Mouse (Mus musculus) CH12.LX (cell line): ENCODE data around the gene C1qtnf9. TPM values are rescaled to one million over a fixed set of nuclear protein-coding genes. Genes with fewer than 3 reads are reported as not detected.
A peak's percentile ranks its signal among the peaks of the same experiment; 100 is the strongest.

Experiments used
- DNase-seq: peaks from one replicate; pipeline ENCODE4 v3.0.0-alpha.2; 2013; ENCODE audit errors: extremely low read depth
- H3K27ac ChIP-seq: 2 replicates; pipeline ENCODE4 v1.5.1; 2012; ENCODE audit warnings: low read depth, mild to moderate bottlenecking, control low read depth, moderate library complexity; ENCODE audit not compliant: insufficient read depth
- H3K27me3 ChIP-seq: replicated peaks from 2 replicates; pipeline ENCODE3; 2012; ENCODE audit warnings: inconsistent platforms
- H3K36me3 ChIP-seq, 2 experiments: replicated peaks in 1 of 2; 2 replicates each; pipeline versions ENCODE3 to v1.6.1; 2012; ENCODE audit warnings: inconsistent platforms in 1 of 2, low read length in 1 of 2, mild to moderate bottlenecking in 1 of 2, mixed read lengths in 1 of 2, moderate library complexity in 1 of 2; ENCODE audit not compliant: control insufficient read depth in 1 of 2, insufficient read depth in 1 of 2
- H3K4me1 ChIP-seq, 2 experiments: 2 replicates each; pipeline ENCODE4 v1.6.1; 2012; ENCODE audit warnings: inconsistent platforms in 1 of 2, moderate library complexity in 1 of 2; ENCODE audit not compliant: insufficient read depth in 2 of 2, control insufficient read depth in 1 of 2
- H3K4me2 ChIP-seq: 2 replicates; pipeline ENCODE4 v1.6.1; 2012; ENCODE audit warnings: low read depth, mild to moderate bottlenecking, control low read depth; ENCODE audit not compliant: poor library complexity, insufficient read depth, severe bottlenecking
- H3K4me3 ChIP-seq, 3 experiments: fragments of 150-350 bp in 1 of 3; sonication (generic) in 1 of 3; replicated peaks in 1 of 3; 2 replicates each; pipeline versions ENCODE3 to v1.5.1; 2011 to 2012; ENCODE audit warnings: low read depth in 2 of 3, low read length in 2 of 3, mild to moderate bottlenecking in 2 of 3, moderate library complexity in 2 of 3, control low read depth in 1 of 3, improper control_type of control experiment in 1 of 3, inconsistent platforms in 1 of 3, mixed read lengths in 1 of 3; ENCODE audit not compliant: poor library complexity in 1 of 3
- H3K79me2 ChIP-seq: replicated peaks from 2 replicates; pipeline ENCODE4 v1.6.1; 2012; ENCODE audit warnings: mild to moderate bottlenecking, moderate library complexity; ENCODE audit not compliant: control insufficient read depth, poor library complexity, insufficient read depth, severe bottlenecking; ENCODE audit errors: extremely low read depth
- H3K9ac ChIP-seq: 2 replicates; pipeline ENCODE4 v1.6.1; 2012; ENCODE audit warnings: low read depth, mild to moderate bottlenecking, control low read depth, moderate library complexity; ENCODE audit not compliant: insufficient read depth
- H3K9me3 ChIP-seq: replicated peaks from 2 replicates; pipeline ENCODE3; 2012; ENCODE audit warnings: low read length, inconsistent platforms, mixed read lengths
- BHLHE40 ChIP-seq: IDR thresholded peaks from 2 replicates; pipeline ENCODE4 v1.6.1; 2011; ENCODE audit warnings: mild to moderate bottlenecking, low read depth, low read length, improper control_type of control experiment
- CHD1 ChIP-seq: IDR thresholded peaks from 2 replicates; pipeline ENCODE4 v1.6.1; 2012; ENCODE audit warnings: low read depth, low read length, improper control_type of control experiment, inconsistent platforms
- CHD2 ChIP-seq: IDR thresholded peaks from 2 replicates; pipeline ENCODE4 v1.6.1; 2011; ENCODE audit warnings: low read length, improper control_type of control experiment
- CTCF ChIP-seq, 2 experiments: IDR thresholded peaks in 1 of 2; conservative IDR thresholded peaks in 1 of 2; 2 replicates each; pipeline ENCODE4 v1.5.1; 2011 to 2012; ENCODE audit warnings: low read depth in 2 of 2, low read length in 2 of 2, improper control_type of control experiment in 1 of 2, inconsistent platforms in 1 of 2, mild to moderate bottlenecking in 1 of 2, moderate library complexity in 1 of 2
- E2F4 ChIP-seq: IDR thresholded peaks from 2 replicates; pipeline ENCODE4 v1.6.1; 2011; ENCODE audit warnings: low read depth, low read length, improper control_type of control experiment; ENCODE audit not compliant: insufficient replicate concordance
- ELF1 ChIP-seq: IDR thresholded peaks from 2 replicates; pipeline ENCODE4 v1.6.1; 2014; ENCODE audit warnings: low read depth, mild to moderate bottlenecking, inconsistent platforms, low read length, improper control_type of control experiment
- EP300 ChIP-seq: IDR thresholded peaks from 2 replicates; pipeline ENCODE4 v1.6.1; 2011; ENCODE audit warnings: low read length, improper control_type of control experiment
- ETS1 ChIP-seq: conservative IDR thresholded peaks from 2 replicates; pipeline ENCODE4 v1.6.1; 2012; ENCODE audit warnings: low read depth, mild to moderate bottlenecking, inconsistent platforms, low read length, improper control_type of control experiment, moderate library complexity
- IRF4 ChIP-seq: IDR thresholded peaks from 2 replicates; pipeline ENCODE4 v1.6.1; 2014; ENCODE audit warnings: low read depth, mild to moderate bottlenecking, inconsistent platforms, low read length, improper control_type of control experiment
- MAFK ChIP-seq: IDR thresholded peaks from 2 replicates; pipeline ENCODE4 v1.6.1; 2011; ENCODE audit warnings: low read length, improper control_type of control experiment; ENCODE audit not compliant: insufficient replicate concordance
- MAX ChIP-seq: IDR thresholded peaks from 2 replicates; pipeline ENCODE4 v1.6.1; 2011; ENCODE audit warnings: low read length, improper control_type of control experiment
- MAZ ChIP-seq: IDR thresholded peaks from 2 replicates; pipeline ENCODE4 v1.6.1; 2012; ENCODE audit warnings: low read depth, mild to moderate bottlenecking, inconsistent platforms, low read length, improper control_type of control experiment, moderate library complexity
- MEF2A ChIP-seq: IDR thresholded peaks from 2 replicates; pipeline ENCODE4 v1.6.1; 2014; ENCODE audit warnings: low read depth, mild to moderate bottlenecking, inconsistent platforms, low read length, improper control_type of control experiment, borderline replicate concordance
- MXI1 ChIP-seq: IDR thresholded peaks from 2 replicates; pipeline ENCODE4 v1.6.1; 2011; ENCODE audit warnings: mild to moderate bottlenecking, low read depth, low read length, improper control_type of control experiment
- MYC ChIP-seq: IDR thresholded peaks from 2 replicates; pipeline ENCODE4 v1.6.1; 2011; ENCODE audit warnings: low read depth, mild to moderate bottlenecking, improper control_type of control experiment, low read length
- NRF1 ChIP-seq: IDR thresholded peaks from 2 replicates; pipeline ENCODE4 v1.6.1; 2014; ENCODE audit warnings: low read depth, mild to moderate bottlenecking, inconsistent platforms, low read length, improper control_type of control experiment, moderate library complexity
- PAX5 ChIP-seq: IDR thresholded peaks from 2 replicates; pipeline ENCODE4 v1.6.1; 2012; ENCODE audit warnings: low read length, inconsistent platforms, mixed read lengths
- POLR2A ChIP-seq: IDR thresholded peaks from 2 replicates; pipeline ENCODE4 v1.6.1; 2011; ENCODE audit warnings: low read depth, mild to moderate bottlenecking, improper control_type of control experiment, low read length
- RAD21 ChIP-seq: IDR thresholded peaks from 2 replicates; pipeline ENCODE4 v1.6.1; 2011; ENCODE audit warnings: low read depth, mild to moderate bottlenecking, low read length, improper control_type of control experiment, moderate library complexity
- RCOR1 ChIP-seq: conservative IDR thresholded peaks from 2 replicates; pipeline ENCODE4 v1.6.1; 2012; ENCODE audit warnings: low read depth, mild to moderate bottlenecking, inconsistent platforms, low read length, improper control_type of control experiment
- SIN3A ChIP-seq: IDR thresholded peaks from 2 replicates; pipeline ENCODE4 v1.6.1; 2012; ENCODE audit warnings: low read length, improper control_type of control experiment, inconsistent platforms
- SMC3 ChIP-seq: IDR thresholded peaks from 2 replicates; pipeline ENCODE4 v1.6.1; 2011; ENCODE audit warnings: low read depth, low read length, improper control_type of control experiment
- TBP ChIP-seq: conservative IDR thresholded peaks from 2 replicates; pipeline ENCODE4 v1.6.1; 2011; ENCODE audit warnings: low read depth, low read length, improper control_type of control experiment
- TCF12 ChIP-seq: IDR thresholded peaks from 2 replicates; pipeline ENCODE4 v1.6.1; 2014; ENCODE audit warnings: low read depth, mild to moderate bottlenecking, inconsistent platforms, low read length, improper control_type of control experiment
- UBTF ChIP-seq: IDR thresholded peaks from 2 replicates; pipeline ENCODE4 v1.6.1; 2012; ENCODE audit warnings: low read depth, mild to moderate bottlenecking, inconsistent platforms, low read length, improper control_type of control experiment, moderate library complexity
- ZC3H11A ChIP-seq: IDR thresholded peaks from 2 replicates; pipeline ENCODE4 v1.6.1; 2012; ENCODE audit warnings: low read depth, mild to moderate bottlenecking, inconsistent platforms, low read length, improper control_type of control experiment
- ZKSCAN1 ChIP-seq: IDR thresholded peaks from 2 replicates; pipeline ENCODE4 v1.6.1; 2012; ENCODE audit warnings: low read depth, inconsistent platforms, low read length, improper control_type of control experiment, borderline replicate concordance
- ZNF384 ChIP-seq: IDR thresholded peaks from 2 replicates; pipeline ENCODE4 v1.6.1; 2012; ENCODE audit warnings: low read depth, low read length, improper control_type of control experiment, inconsistent platforms
- dilution Hi-C: fragments of 300-500 bp; cut with MboI; formaldehyde crosslinking; loops from 2 replicates; pipeline ENCODE4 v1.14.3; 2020; ENCODE audit warnings: low sequenced_read_pairs; ENCODE audit not compliant: extremely low pct_unique_long_range_greater_than_20kb, extremely low pct_ligation_motif_present
- in situ Hi-C: fragments of 300-500 bp; cut with MboI; formaldehyde crosslinking; loops from 3 replicates; pipeline ENCODE4 v1.14.3; 2019; ENCODE audit warnings: low sequenced_read_pairs, low pct_ligation_motif_present, low pct_unique_long_range_greater_than_20kb, mixed read lengths
- polyA plus RNA-seq: library from polyadenylated mRNA; unstranded; fragments of >175 nt; gene quantifications from 2 replicates; pipeline ENCODE4 v1.2.1, GENCODE M21; 2012; ENCODE audit warnings: low read depth; ENCODE audit not compliant: insufficient read length
- total RNA-seq, 2 experiments: library from RNA; depleted of rRNA; stranded (reverse); fragments of 300-350 nt in 1 of 2; fragments of >200 nt in 1 of 2; gene quantifications; 2 replicates each; pipeline ENCODE4 v1.2.3; 2012 to 2014

The C1qtnf9 gene
- total and polyA plus RNA-seq, 3 experiments: 0.20 TPM; not detected in 2

DNA sequence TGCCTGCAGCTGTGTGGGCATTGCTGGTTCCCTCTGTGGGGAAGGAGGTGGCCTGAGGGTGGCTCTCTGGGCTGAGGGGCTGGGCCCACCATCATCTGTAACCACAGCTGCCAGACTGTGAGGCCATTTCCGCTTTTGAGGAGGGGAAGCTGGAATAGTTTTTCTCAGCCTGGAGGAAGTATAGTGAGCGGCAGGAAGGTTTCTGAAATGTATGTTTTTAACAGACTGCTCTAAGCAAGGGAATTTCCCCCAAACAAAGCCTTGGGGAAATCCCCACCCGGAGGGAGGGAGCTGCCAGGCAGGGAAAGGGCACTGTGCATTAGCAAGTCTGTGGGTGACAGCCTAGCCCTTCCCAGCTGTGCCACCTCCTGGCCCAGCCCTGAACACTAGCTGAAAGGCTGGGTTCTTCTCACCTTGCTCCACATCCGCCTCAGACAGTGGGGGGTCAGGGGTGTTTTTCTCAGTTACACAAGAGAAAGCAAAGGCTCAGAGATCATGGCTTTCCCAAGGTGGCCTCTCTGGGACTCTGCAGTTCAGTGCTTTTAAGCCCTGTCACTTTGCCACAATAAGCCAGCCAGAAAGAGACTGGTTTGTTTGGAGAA is 31.2 kb upstream of the C1qtnf9 start:
- Histone ChIP-seq H3K4me3 (peak overlapping the region in 2 of 3 experiments; percentile 12 to 26), H3K36me3 (peaks cover 1 to 8% of the 10 kb centered on the region in 2 experiments), H3K9ac (peak overlapping the region; percentile 69), H3K9me3 (no peaks in the 10 kb centered on the region), H3K4me2 (peak overlapping the region; percentile 35), H3K79me2 (peaks cover 25% of the 10 kb centered on the region), H3K27me3 (no peaks in the 10 kb centered on the region), H3K27ac (peak overlapping the region; percentile 99), H3K4me1 (peaks cover 28 to 81% of the 10 kb centered on the region in 2 experiments)
- TF ChIP-seq MXI1 (peak; percentile 75), EP300 (peak; percentile 91), NRF1 (no peak), POLR2A (peak; percentile 60; the same call in 1 of the 2 replicates), PAX5 (no peak), RCOR1 (peak; percentile 87; the same call in 1 of the 2 replicates), CHD2 (peak; percentile 77; the same call in 1 of the 2 replicates), MYC (no peak; the same call in 1 of the 2 replicates), ELF1 (peak; percentile 77), BHLHE40 (peak; percentile 73), SIN3A (peak; percentile 62; the same call in 1 of the 2 replicates), MAX (peak; percentile 64), ZC3H11A (no peak), MAFK (peak; percentile 70; the same call in 1 of the 2 replicates), IRF4 (peak; percentile 86), SMC3 (peak; percentile 28), MEF2A (peak; percentile 90), TCF12 (peak; percentile 87), CTCF (conservative IDR thresholded peaks at IDR 0.05 in 1 of 2, IDR thresholded peaks at IDR 0.05 in 1 of 2; ENCODE audit: low read depth in 2 of 2, low read length in 2 of 2) (peak in 1 of 2 experiments; percentile 47; a peak in 2 of 4 replicates), UBTF (peak; percentile 67; the same call in 1 of the 2 replicates), CHD1 (no peak), ETS1 (peak; percentile 86), ZNF384 (peak; percentile 17; the same call in 1 of the 2 replicates), TBP (peak; percentile 61; the same call in 1 of the 2 replicates), E2F4 (no peak), RAD21 (peak; percentile 31), ZKSCAN1 (no peak), MAZ (peak; percentile 78)
- dilution Hi-C loops (no loop called here), in situ Hi-C loops (loop anchor here (25.0 kb wide), 1 partner anchor 474 kb away; the partner anchor contains the start of genes Gm49336, Mtmr6 and Nupl1)
- DNase-seq: peak; percentile 91
